Mouse (Mus musculus): ENCODE measurements at regions not wholly inside any gene's neighbourhood (a gene's known extent, or its start where the extent isn't known, plus 50 kb on each side); places are given as distances from the start of the nearest gene placed in this dataset.

GRCm38 (mm10) chr5:53345164-53345563, 78.3 kb downstream of the Smim20 start:
- TF ChIP-seq CTCF (IDR thresholded peaks at IDR 0.05; ENCODE audit: low read depth, low read length), result no peak
- TF ChIP-seq GATA1 (IDR thresholded peaks at IDR 0.05; ENCODE audit: borderline replicate concordance, low read length), result no peak

Data from G1E (cell line).